Mouse (Mus musculus): ENCODE data around the gene Sec22b. TPM values are rescaled to one million over a fixed set of nuclear protein-coding genes. Genes with fewer than 3 reads are reported as not detected.

The Sec22b gene
- polyA plus RNA-seq, 2 experiments: 22.6 to 63.5 TPM

DNA sequence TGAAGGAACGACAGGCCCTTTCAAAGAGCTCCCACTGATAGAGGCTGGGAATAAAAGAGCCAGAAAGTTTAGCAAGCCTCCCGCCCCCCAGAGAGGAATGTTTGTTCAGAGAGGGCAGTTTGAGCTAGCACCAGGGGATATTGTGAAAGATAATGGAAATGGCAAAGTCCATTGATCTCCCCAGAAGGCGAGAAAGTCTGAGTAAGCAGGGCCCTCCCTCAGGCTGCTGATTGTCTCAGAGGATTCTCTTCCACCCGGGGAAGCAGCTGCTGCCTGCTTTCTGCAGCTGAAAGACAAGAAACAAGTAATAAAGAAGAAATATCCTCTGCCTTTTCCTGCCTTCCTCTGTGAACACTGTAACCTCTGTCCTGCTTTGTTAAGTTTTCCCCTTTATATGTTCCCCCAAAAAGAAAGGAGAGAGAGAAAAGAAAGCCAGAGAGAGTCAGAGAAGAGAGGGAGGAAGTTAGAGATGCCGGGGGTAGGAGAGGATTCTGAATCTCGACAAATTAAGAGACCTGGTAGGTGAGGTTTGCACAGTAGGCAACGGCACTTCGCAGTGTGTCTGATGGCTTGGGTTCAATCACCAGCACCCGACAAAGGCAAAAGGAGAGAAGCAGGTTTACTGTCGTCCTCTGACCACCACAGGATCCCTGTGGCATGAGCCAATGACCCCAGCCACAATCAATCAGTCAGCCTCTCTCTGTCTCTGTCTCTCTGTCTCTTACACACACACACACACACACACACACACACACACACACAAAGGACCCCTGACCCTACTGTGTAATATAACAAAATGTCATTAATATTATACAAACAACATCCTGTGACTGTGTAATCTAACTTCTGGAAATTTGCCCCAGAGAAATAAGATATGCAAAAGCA, 38.9 kb downstream of the Sec22b start:
- Histone ChIP-seq H3K9ac (replicated peaks) (no peak overlapping the region), H3K4me2 (ENCODE audit: low read depth) (peak overlapping the region; percentile 34)

DNA sequence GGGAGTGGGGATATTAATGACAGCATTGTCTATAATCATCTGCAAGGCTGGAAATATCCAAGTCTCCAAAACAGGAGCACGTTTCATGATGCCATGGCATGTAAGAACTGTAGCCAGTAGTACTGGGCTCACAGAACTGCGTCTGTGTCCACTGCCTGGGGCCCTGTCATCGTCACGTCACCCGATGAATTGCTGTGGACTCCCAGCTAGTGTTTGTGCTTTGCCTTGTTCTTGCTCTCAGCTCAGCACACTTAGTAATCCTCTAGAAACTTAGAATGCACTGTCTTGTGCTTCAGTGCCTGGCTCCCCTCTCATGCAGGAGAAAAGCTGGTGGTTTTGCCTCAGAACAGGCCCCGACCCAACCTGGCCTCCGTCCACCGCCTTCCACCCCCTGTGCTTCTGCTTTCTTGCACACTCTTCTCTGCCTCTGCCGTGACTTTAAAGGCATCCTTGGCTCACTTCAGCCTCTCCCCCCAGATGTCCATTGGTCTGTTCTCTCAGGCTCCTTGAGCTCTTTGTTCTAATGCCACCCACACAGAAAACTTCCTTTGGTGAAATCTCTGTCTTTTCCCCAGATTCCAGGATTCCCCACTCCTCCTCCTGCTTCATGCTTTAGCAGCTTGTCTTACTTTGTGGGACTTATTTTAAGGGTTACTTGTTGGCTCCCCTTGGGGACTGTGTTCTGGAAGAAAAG, 39.7 kb downstream of the Sec22b start:
- no peak for TF ChIP-seq EP300 (IDR thresholded peaks at IDR 0.05; ENCODE audit: low read depth)
- TF ChIP-seq CTCF (IDR thresholded peaks at IDR 0.05; ENCODE audit: low read depth): no peak
- no peak for DNase-seq (ENCODE audit: low read depth in 3 of 3, low spot score in 3 of 3)

More for the DNA sequence above, 38.9 kb downstream of the Sec22b start:
- Histone ChIP-seq H3K4me3 (ENCODE audit: insufficient read depth in 1 of 2, low read depth in 2 of 2, low read length in 2 of 2) (no peak overlapping the region), H3K27ac (0 out of 2 replicates have a peak overlapping the region, but pooled peaks have one; percentile 35), H3K9me3 (ENCODE audit: control insufficient read depth, low read length) (no peaks in the 10 kb centered on the region), H3K4me1 (replicated peaks; ENCODE audit: control insufficient read depth in 2 of 2, insufficient read depth in 2 of 2, low read length in 1 of 2) (peaks cover 26 to 54% of the 10 kb centered on the region in 2 experiments), H3K27me3 (ENCODE audit: control insufficient read depth, insufficient read depth, low read length) (no peaks in the 10 kb centered on the region), H3K36me3 (replicated peaks; ENCODE audit: control insufficient read depth, insufficient read depth, low read depth) (no peaks in the 10 kb centered on the region)
- TF ChIP-seq CTCF (IDR thresholded peaks at IDR 0.05; ENCODE audit: low read depth) (no peak), EP300 (IDR thresholded peaks at IDR 0.05; ENCODE audit: low read depth) (no peak)
- WGBS (ENCODE audit: insufficient replicate concordance): 31% methylated on average over 10 of the region's 10 CpGs
- DNase-seq (ENCODE audit: low read depth in 3 of 3, low spot score in 3 of 3): peak in 1 of 3 experiments; percentile 30
- ATAC-seq (ENCODE audit: insufficient read depth): no peak

DNA sequence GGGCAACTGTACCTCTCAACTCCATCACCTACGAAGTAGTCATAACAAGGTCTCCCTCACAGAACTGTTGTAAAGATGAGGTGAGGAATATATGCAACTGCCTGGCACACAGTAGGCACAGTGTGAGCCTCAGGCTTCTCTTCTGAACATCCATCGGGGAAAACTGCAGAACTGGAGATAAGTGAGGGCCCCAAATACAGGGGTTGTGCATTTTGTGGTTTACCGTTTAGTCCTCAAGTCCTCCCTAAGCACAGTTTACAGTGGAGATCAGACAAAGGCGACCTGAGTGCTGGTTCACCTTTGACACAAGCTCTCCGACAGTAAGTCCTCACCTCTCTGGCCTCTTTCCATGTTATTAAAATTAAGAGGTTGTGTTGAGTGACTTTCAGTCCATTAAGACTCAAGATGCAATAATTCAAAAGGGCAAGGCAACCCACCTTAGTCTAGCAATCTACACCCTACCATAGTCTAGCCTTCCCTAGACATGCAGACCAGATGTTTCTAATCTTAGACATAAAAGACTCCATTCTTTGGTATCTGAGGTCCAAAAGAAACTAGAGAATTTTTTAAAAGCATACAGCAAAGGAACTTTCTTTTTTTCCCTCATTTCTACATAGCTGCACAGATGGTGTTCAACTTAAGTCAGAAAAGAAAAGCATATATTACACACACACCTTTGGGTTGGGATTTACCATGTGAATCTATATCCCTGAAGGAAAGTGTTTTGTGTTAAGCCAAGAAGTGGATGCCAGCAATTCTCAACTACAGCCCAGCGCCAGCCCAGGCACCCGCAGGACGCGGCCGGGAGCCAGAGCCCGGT, 40.7 kb downstream of the Sec22b start:
- WGBS (ENCODE audit: insufficient replicate concordance): 17% methylated on average over 11 of the region's 11 CpGs
- no peaks in the 10 kb centered on the region for H3K27me3 ChIP-seq (ENCODE audit: control insufficient read depth, insufficient read depth, low read length)

More for the DNA sequence above, 39.7 kb downstream of the Sec22b start:
- Histone ChIP-seq H3K27ac (no peak overlapping the region), H3K4me1 (replicated peaks; ENCODE audit: control insufficient read depth in 2 of 2, insufficient read depth in 2 of 2, low read length in 1 of 2) (peaks cover 26 to 54% of the 10 kb centered on the region in 2 experiments), H3K4me3 (ENCODE audit: insufficient read depth in 1 of 2, low read depth in 2 of 2, low read length in 2 of 2) (no peak overlapping the region), H3K27me3 (ENCODE audit: control insufficient read depth, insufficient read depth, low read length) (no peaks in the 10 kb centered on the region), H3K4me2 (ENCODE audit: low read depth) (no peak overlapping the region), H3K9ac (replicated peaks) (no peak overlapping the region), H3K36me3 (replicated peaks; ENCODE audit: control insufficient read depth, insufficient read depth, low read depth) (no peaks in the 10 kb centered on the region), H3K9me3 (ENCODE audit: control insufficient read depth, low read length) (no peaks in the 10 kb centered on the region)
- no peak for ATAC-seq (ENCODE audit: insufficient read depth)
- 54% methylated on average over 9 of the region's 9 CpGs for WGBS (ENCODE audit: insufficient replicate concordance)

DNA sequence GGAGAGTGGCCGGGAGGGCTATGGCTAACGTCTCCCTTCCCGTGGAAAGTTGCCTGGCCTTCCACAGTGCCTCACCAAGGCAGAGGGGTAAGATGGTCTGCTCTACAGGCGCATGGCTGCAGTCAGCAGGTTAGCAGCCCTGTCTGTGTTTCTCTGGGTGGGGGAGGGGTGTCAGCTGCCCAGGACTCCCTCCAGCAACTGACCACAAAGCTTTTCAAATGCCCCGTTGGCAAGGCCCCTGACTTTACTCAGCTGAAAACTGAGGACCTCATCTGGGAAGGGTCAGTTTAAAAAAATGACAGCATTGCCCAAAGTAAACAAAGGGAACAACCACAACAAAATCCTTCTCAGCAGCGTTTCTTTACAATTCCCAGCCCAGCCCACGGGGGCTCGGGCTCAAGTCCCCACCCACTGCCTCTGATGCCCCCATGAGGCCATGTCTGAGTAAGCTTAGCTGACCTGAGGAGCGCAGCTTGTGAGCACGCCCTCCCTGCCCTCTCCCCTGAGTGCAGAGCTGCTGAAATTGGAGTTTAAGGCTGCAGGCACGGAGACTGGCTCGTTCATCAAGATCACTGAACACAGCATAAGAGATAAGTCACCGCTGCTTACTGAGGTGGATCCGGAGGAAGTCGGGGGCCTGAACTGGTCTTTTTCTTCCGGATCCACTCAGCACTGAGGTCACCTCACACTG, 41.4 kb downstream of the Sec22b start:
- 5% methylated on average over 16 of the region's 16 CpGs for WGBS (ENCODE audit: insufficient replicate concordance)
- Histone ChIP-seq H3K4me2 (ENCODE audit: low read depth) (peak overlapping the region; percentile 63), H3K9me3 (ENCODE audit: control insufficient read depth, low read length) (no peaks in the 10 kb centered on the region), H3K9ac (replicated peaks) (peak overlapping the region; percentile 39), H3K4me1 (replicated peaks; ENCODE audit: control insufficient read depth in 2 of 2, insufficient read depth in 2 of 2, low read length in 1 of 2) (peaks cover 24 to 50% of the 10 kb centered on the region in 2 experiments), H3K27me3 (ENCODE audit: control insufficient read depth, insufficient read depth, low read length) (no peaks in the 10 kb centered on the region), H3K36me3 (replicated peaks; ENCODE audit: control insufficient read depth, insufficient read depth, low read depth) (no peaks in the 10 kb centered on the region), H3K27ac (no peak overlapping the region), H3K4me3 (ENCODE audit: insufficient read depth in 1 of 2, low read depth in 2 of 2, low read length in 2 of 2) (peak overlapping the region; percentile 18 to 30; a peak in 3 of 4 replicates)
- DNase-seq (ENCODE audit: low read depth in 3 of 3, low spot score in 3 of 3): peak in 1 of 3 experiments; percentile 31
- TF ChIP-seq CTCF (IDR thresholded peaks at IDR 0.05; ENCODE audit: low read depth) (peak; percentile 42; the same call in 1 of the 2 replicates), EP300 (IDR thresholded peaks at IDR 0.05; ENCODE audit: low read depth) (no peak)
- peak; percentile 59 for ATAC-seq (ENCODE audit: insufficient read depth)

More for the DNA sequence above, 40.7 kb downstream of the Sec22b start:
- H3K4me3 ChIP-seq (ENCODE audit: insufficient read depth in 1 of 2, low read depth in 2 of 2, low read length in 2 of 2): peak overlapping the region in 1 of 2 experiments; percentile 18; a peak in 1 of 4 replicates
- DNase-seq (ENCODE audit: low read depth in 3 of 3, low spot score in 3 of 3) (no peak), ATAC-seq (ENCODE audit: insufficient read depth) (no peak; the same call in 1 of the 2 replicates)
- no peaks in the 10 kb centered on the region for H3K9me3 ChIP-seq (ENCODE audit: control insufficient read depth, low read length)
- no peak overlapping the region; the same call in 1 of the 2 replicates for H3K9ac ChIP-seq (replicated peaks)
- no peak for TF ChIP-seq EP300 (IDR thresholded peaks at IDR 0.05; ENCODE audit: low read depth)
- TF ChIP-seq CTCF (IDR thresholded peaks at IDR 0.05; ENCODE audit: low read depth): no peak
- peak overlapping the region; percentile 63 for H3K4me2 ChIP-seq (ENCODE audit: low read depth)
- peaks cover 26 to 54% of the 10 kb centered on the region in 2 experiments for H3K4me1 ChIP-seq (replicated peaks; ENCODE audit: control insufficient read depth in 2 of 2, insufficient read depth in 2 of 2, low read length in 1 of 2)
- H3K36me3 ChIP-seq (replicated peaks; ENCODE audit: control insufficient read depth, insufficient read depth, low read depth): no peaks in the 10 kb centered on the region
- H3K27ac ChIP-seq: no peak overlapping the region

Measured in liver, embryonic 14.5 days (tissue).